ENCODE assay signal across 2 mouse cellular contexts in genomic region chr3:108386186-108386585, GRCm38 (mm10).
TF ChIP-seq lines count a peak whose summit lies in the region.

No protein-coding gene starts in this region.

TF ChIP-seq in CH12.LX, 34 proteins besides CTCF, POLR2A, EP300 and RAD21:
- TF ChIP-seq SMC3 (IDR thresholded peaks at IDR 0.05; ENCODE audit: low read depth, low read length), result no peak
- no peak for TF ChIP-seq JUN (IDR thresholded peaks at IDR 0.05; ENCODE audit: insufficient read depth, low read depth, low read length)
- TF ChIP-seq NRF1 (IDR thresholded peaks at IDR 0.05; ENCODE audit: low read depth, low read length), result no peak
- no peak for TF ChIP-seq BHLHE40 (IDR thresholded peaks at IDR 0.05; ENCODE audit: low read depth, low read length)
- no peak for TF ChIP-seq IRF4 (IDR thresholded peaks at IDR 0.05; ENCODE audit: low read depth, low read length)
- TF ChIP-seq NELFE (IDR thresholded peaks at IDR 0.05; ENCODE audit: low read depth, low read length), result no peak

TF ChIP-seq in ES-E14, 5 proteins besides CTCF, POLR2A, EP300 and RAD21:
- TF ChIP-seq HCFC1 (IDR thresholded peaks at IDR 0.05; ENCODE audit: borderline replicate concordance, insufficient read depth, low read length) (no peak), MAFK (IDR thresholded peaks at IDR 0.05; ENCODE audit: insufficient read depth, low read depth, low read length) (no peak), CHD2 (IDR thresholded peaks at IDR 0.05; ENCODE audit: low read depth, low read length) (no peak), ZC3H11A (IDR thresholded peaks at IDR 0.05; ENCODE audit: borderline replicate concordance, low read depth, low read length) (no peak), ZNF384 (IDR thresholded peaks at IDR 0.05; ENCODE audit: low read depth, low read length) (no peak)
